Mouse (Mus musculus): ENCODE measurements around the gene Mvp. TPM values are rescaled to one million over a fixed set of nuclear protein-coding genes. Genes with fewer than 3 reads are reported as not detected.

Gene Mvp
- total and polyA plus RNA-seq, 2 experiments = 23.4 to 39.4 TPM

- no peak overlapping the region for H3K27ac ChIP-seq (replicated peaks; ENCODE audit: insufficient read depth, low read depth, low read length)
- TF ChIP-seq CTCF (IDR thresholded peaks at IDR 0.05; ENCODE audit: low read depth, low read length) (peak; percentile 80), POLR2A (IDR thresholded peaks at IDR 0.05; ENCODE audit: extremely low read depth, insufficient read depth, low read length) (no peak)
- H3K27me3 ChIP-seq (ENCODE audit: control insufficient read depth, insufficient read depth, low read length) = no peaks in the 10 kb centered on the region
- no peaks in the 10 kb centered on the region for H3K79me2 ChIP-seq (ENCODE audit: control insufficient read depth, insufficient read depth, low read length)
- H3K4me1 ChIP-seq (ENCODE audit: control insufficient read depth, insufficient read depth, low read length) = no peaks in the 10 kb centered on the region
- WGBS = 35% methylated on average over 19 of the region's 19 CpGs
- H3K9ac ChIP-seq (ENCODE audit: low read depth, low read length) = no peak overlapping the region
- peak; percentile 18 for DNase-seq (ENCODE audit: extremely low read depth, low read depth, low spot score)
- H3K4me3 ChIP-seq (ENCODE audit: insufficient read depth, low read depth, low read length) = no peak overlapping the region
- no peaks in the 10 kb centered on the region for H3K36me3 ChIP-seq (ENCODE audit: control insufficient read depth, insufficient read depth, low read length)
Measured at GRCm38 (mm10) chr7:126963548-126964286, 50.7 kb downstream of the Mvp start.

- TF ChIP-seq POLR2A (IDR thresholded peaks at IDR 0.05; ENCODE audit: extremely low read depth, insufficient read depth, low read length) (no peak), CTCF (IDR thresholded peaks at IDR 0.05; ENCODE audit: low read depth, low read length) (no peak)
- H3K4me1 ChIP-seq (ENCODE audit: control insufficient read depth, insufficient read depth, low read length) = no peaks in the 10 kb centered on the region
- no peaks in the 10 kb centered on the region for H3K27me3 ChIP-seq (ENCODE audit: control insufficient read depth, insufficient read depth, low read length)
- 93% methylated on average over 4 of the region's 4 CpGs for WGBS
- H3K79me2 ChIP-seq (ENCODE audit: control insufficient read depth, insufficient read depth, low read length) = no peaks in the 10 kb centered on the region
- no peak for DNase-seq (ENCODE audit: extremely low read depth, low read depth, low spot score)
- no peak overlapping the region for H3K9ac ChIP-seq (ENCODE audit: low read depth, low read length)
- H3K36me3 ChIP-seq (ENCODE audit: control insufficient read depth, insufficient read depth, low read length) = no peaks in the 10 kb centered on the region
- no peak overlapping the region for H3K27ac ChIP-seq (replicated peaks; ENCODE audit: insufficient read depth, low read depth, low read length)
- H3K4me3 ChIP-seq (ENCODE audit: insufficient read depth, low read depth, low read length) = no peak overlapping the region
Measured at GRCm38 (mm10) chr7:126961965-126962364, 52.5 kb downstream of the Mvp start.

GRCm38 (mm10) chr7:126961095-126961494, 53.3 kb downstream of the Mvp start:
- TF ChIP-seq POLR2A (IDR thresholded peaks at IDR 0.05; ENCODE audit: extremely low read depth, insufficient read depth, low read length) (no peak), CTCF (IDR thresholded peaks at IDR 0.05; ENCODE audit: low read depth, low read length) (no peak)
- no peaks in the 10 kb centered on the region for H3K27me3 ChIP-seq (ENCODE audit: control insufficient read depth, insufficient read depth, low read length)
- 92% methylated on average over 5 of the region's 5 CpGs for WGBS
- H3K27ac ChIP-seq (replicated peaks; ENCODE audit: insufficient read depth, low read depth, low read length) = no peak overlapping the region
- no peak for DNase-seq (ENCODE audit: extremely low read depth, low read depth, low spot score)
- no peak overlapping the region for H3K4me3 ChIP-seq (ENCODE audit: insufficient read depth, low read depth, low read length)
- H3K9ac ChIP-seq (ENCODE audit: low read depth, low read length) = no peak overlapping the region
- H3K79me2 ChIP-seq (ENCODE audit: control insufficient read depth, insufficient read depth, low read length) = no peaks in the 10 kb centered on the region
- no peaks in the 10 kb centered on the region for H3K36me3 ChIP-seq (ENCODE audit: control insufficient read depth, insufficient read depth, low read length)
- H3K4me1 ChIP-seq (ENCODE audit: control insufficient read depth, insufficient read depth, low read length) = no peaks in the 10 kb centered on the region

- Histone ChIP-seq H3K4me3 (ENCODE audit: insufficient read depth, low read depth, low read length) (no peak overlapping the region), H3K27ac (replicated peaks; ENCODE audit: insufficient read depth, low read depth, low read length) (no peak overlapping the region), H3K36me3 (ENCODE audit: control insufficient read depth, insufficient read depth, low read length) (no peaks in the 10 kb centered on the region), H3K27me3 (ENCODE audit: control insufficient read depth, insufficient read depth, low read length) (no peaks in the 10 kb centered on the region), H3K4me1 (ENCODE audit: control insufficient read depth, insufficient read depth, low read length) (no peaks in the 10 kb centered on the region), H3K79me2 (ENCODE audit: control insufficient read depth, insufficient read depth, low read length) (no peaks in the 10 kb centered on the region), H3K9ac (ENCODE audit: low read depth, low read length) (no peak overlapping the region)
- TF ChIP-seq POLR2A (IDR thresholded peaks at IDR 0.05; ENCODE audit: extremely low read depth, insufficient read depth, low read length) = no peak
- no peak for TF ChIP-seq CTCF (IDR thresholded peaks at IDR 0.05; ENCODE audit: low read depth, low read length)
- DNase-seq (ENCODE audit: extremely low read depth, low read depth, low spot score) = no peak
- 75% methylated on average over 9 of the region's 9 CpGs for WGBS
Measured at GRCm38 (mm10) chr7:126959780-126960179, 54.6 kb downstream of the Mvp start.

- H3K79me2 ChIP-seq (ENCODE audit: control insufficient read depth, insufficient read depth, low read length) = no peaks in the 10 kb centered on the region
- TF ChIP-seq CTCF (IDR thresholded peaks at IDR 0.05; ENCODE audit: low read depth, low read length) (no peak), POLR2A (IDR thresholded peaks at IDR 0.05; ENCODE audit: extremely low read depth, insufficient read depth, low read length) (no peak)
- peaks cover 6% of the 10 kb centered on the region; the same call in 1 of the 2 replicates for H3K27me3 ChIP-seq (ENCODE audit: control insufficient read depth, insufficient read depth, low read length)
- H3K4me3 ChIP-seq (ENCODE audit: insufficient read depth, low read depth, low read length) = no peak overlapping the region
- no peak for DNase-seq (ENCODE audit: extremely low read depth, low read depth, low spot score)
- H3K27ac ChIP-seq (replicated peaks; ENCODE audit: insufficient read depth, low read depth, low read length) = no peak overlapping the region
- 53% methylated on average over 3 of the region's 3 CpGs for WGBS
- no peaks in the 10 kb centered on the region for H3K4me1 ChIP-seq (ENCODE audit: control insufficient read depth, insufficient read depth, low read length)
- H3K36me3 ChIP-seq (ENCODE audit: control insufficient read depth, insufficient read depth, low read length) = no peaks in the 10 kb centered on the region
- no peak overlapping the region for H3K9ac ChIP-seq (ENCODE audit: low read depth, low read length)
Measured at GRCm38 (mm10) chr7:126955125-126955524, 59.3 kb downstream of the Mvp start.

- Histone ChIP-seq H3K36me3 (ENCODE audit: control insufficient read depth, insufficient read depth, low read length) (no peaks in the 10 kb centered on the region), H3K4me1 (ENCODE audit: control insufficient read depth, insufficient read depth, low read length) (no peaks in the 10 kb centered on the region; the same call in 1 of the 2 replicates), H3K79me2 (ENCODE audit: control insufficient read depth, insufficient read depth, low read length) (no peaks in the 10 kb centered on the region), H3K4me3 (ENCODE audit: insufficient read depth, low read depth, low read length) (no peak overlapping the region), H3K9ac (ENCODE audit: low read depth, low read length) (no peak overlapping the region), H3K27me3 (ENCODE audit: control insufficient read depth, insufficient read depth, low read length) (peaks cover 6% of the 10 kb centered on the region; the same call in 1 of the 2 replicates), H3K27ac (replicated peaks; ENCODE audit: insufficient read depth, low read depth, low read length) (no peak overlapping the region)
- no peak for DNase-seq (ENCODE audit: extremely low read depth, low read depth, low spot score)
- WGBS = 2% methylated on average over 8 of the region's 8 CpGs
- TF ChIP-seq CTCF (IDR thresholded peaks at IDR 0.05; ENCODE audit: low read depth, low read length) (no peak), POLR2A (IDR thresholded peaks at IDR 0.05; ENCODE audit: extremely low read depth, insufficient read depth, low read length) (no peak)
Measured at GRCm38 (mm10) chr7:126952646-126953045, 61.8 kb downstream of the Mvp start.
